Mouse (Mus musculus): ENCODE data around the gene Cdc42bpg. TPM values are rescaled to one million over a fixed set of nuclear protein-coding genes. Genes with fewer than 3 reads are reported as not detected.

The Cdc42bpg gene
- polyA plus RNA-seq, 1 experiment from 2014 or later: 1.0 TPM

DNA sequence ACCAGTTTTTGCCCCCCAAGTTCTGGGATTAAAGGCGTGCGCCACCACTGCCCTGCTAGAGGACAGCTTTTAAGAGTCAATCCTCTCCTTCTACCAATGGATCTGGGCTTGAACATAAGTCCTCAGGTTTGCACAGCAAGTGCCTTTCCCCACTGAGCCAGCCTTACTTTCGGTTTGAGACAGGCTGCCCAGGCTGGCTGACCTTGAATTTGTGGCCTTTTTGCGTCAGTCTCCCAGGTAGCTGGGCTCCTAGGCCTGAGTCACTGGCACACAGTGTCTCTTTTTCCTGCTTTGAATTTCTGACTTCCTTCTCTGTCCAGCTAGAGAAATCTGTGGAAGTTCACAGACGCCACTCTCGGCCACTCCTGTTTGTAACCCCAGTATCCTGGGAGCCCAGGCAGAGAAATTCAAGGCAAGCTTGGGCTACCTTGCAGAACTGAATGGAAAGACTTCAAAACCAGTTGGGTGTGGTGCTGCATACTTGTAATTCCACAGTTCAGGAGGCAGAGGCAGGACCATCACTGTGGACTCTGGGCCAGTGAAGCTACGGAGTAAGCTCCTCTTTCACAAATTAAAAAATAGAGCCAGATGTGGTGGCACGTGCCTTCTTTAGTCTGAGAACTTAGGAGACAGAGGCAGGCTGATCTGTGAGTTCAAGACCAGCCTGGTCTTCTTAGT, 36.3 kb upstream of the Cdc42bpg start:
- no peak for TF ChIP-seq CTCF (IDR thresholded peaks at IDR 0.05; ENCODE audit: low read depth)
- Histone ChIP-seq H3K36me3 (ENCODE audit: insufficient read depth, low read length) (no peaks in the 10 kb centered on the region), H3K27ac (no peak overlapping the region), H3K4me3 (replicated peaks; ENCODE audit: low read depth, low read length) (no peak overlapping the region), H3K4me2 (ENCODE audit: low read length) (no peak overlapping the region), H3K27me3 (ENCODE audit: insufficient read depth, low read length) (no peaks in the 10 kb centered on the region), H3K4me1 (replicated peaks; ENCODE audit: insufficient read depth, low read length) (no peaks in the 10 kb centered on the region), H3K9ac (ENCODE audit: low read depth, low read length) (no peak overlapping the region), H3K9me3 (replicated peaks; ENCODE audit: low read length) (no peaks in the 10 kb centered on the region)
- WGBS: 79% methylated on average over 8 of the region's 8 CpGs
- DNase-seq (ENCODE audit: low spot score) (no peak), ATAC-seq (replicated peaks; ENCODE audit: low FRiP score, low read depth) (no peak)

DNA sequence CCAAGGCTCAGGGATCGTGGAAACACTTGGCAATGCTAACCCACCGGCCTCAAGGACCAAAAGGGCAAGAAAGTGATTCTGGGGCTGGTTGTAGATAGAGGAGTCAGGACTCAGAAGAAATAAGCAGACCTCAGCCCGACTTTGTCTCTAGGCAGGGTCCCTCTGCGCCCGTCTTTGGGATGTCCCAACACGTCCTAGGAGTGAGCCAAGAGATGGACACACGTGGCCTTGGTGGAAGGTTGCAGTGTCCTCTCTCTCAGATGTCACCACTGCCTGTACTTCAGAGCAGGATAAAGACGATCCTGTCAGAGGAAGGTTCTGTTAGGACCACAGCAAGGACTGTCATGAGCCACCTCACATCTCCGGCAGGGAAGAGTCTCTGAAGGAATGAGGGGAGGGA, 35.6 kb upstream of the Cdc42bpg start:
- Histone ChIP-seq H3K36me3 (ENCODE audit: insufficient read depth, low read length) (no peaks in the 10 kb centered on the region), H3K4me3 (replicated peaks; ENCODE audit: low read depth, low read length) (no peak overlapping the region), H3K4me1 (replicated peaks; ENCODE audit: insufficient read depth, low read length) (peaks cover 2% of the 10 kb centered on the region; the same call in 1 of the 2 replicates), H3K27me3 (ENCODE audit: insufficient read depth, low read length) (no peaks in the 10 kb centered on the region), H3K4me2 (ENCODE audit: low read length) (no peak overlapping the region), H3K27ac (peak overlapping the region; percentile 80), H3K9me3 (replicated peaks; ENCODE audit: low read length) (no peaks in the 10 kb centered on the region), H3K9ac (ENCODE audit: low read depth, low read length) (no peak overlapping the region)
- WGBS: 68% methylated on average over 9 of the region's 9 CpGs
- no peak for ATAC-seq (replicated peaks; ENCODE audit: low FRiP score, low read depth)
- DNase-seq (ENCODE audit: low spot score): no peak
- TF ChIP-seq CTCF (IDR thresholded peaks at IDR 0.05; ENCODE audit: low read depth): no peak

DNA sequence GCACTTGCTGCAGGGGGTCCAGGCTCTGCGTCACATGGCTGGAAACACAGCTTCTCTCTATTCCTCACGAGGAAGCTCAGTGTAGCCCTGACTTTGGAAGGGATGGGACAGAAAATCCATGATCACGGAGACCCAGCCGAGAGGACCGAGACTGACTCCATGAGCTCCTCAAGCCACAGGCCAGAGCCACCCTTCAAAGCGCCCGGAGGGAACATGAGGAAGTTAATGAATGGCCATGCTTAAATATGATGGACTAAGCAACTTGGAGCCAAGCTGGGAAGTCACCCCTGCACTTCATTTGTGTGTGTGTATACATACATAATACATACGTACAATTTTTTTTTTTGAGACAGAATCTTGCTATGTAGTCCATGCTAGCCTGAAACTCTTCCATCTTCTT, 35.0 kb upstream of the Cdc42bpg start:
- DNase-seq (ENCODE audit: low spot score) (no peak), ATAC-seq (replicated peaks; ENCODE audit: low FRiP score, low read depth) (no peak)
- TF ChIP-seq CTCF (IDR thresholded peaks at IDR 0.05; ENCODE audit: low read depth): no peak
- H3K9me3 ChIP-seq (replicated peaks; ENCODE audit: low read length): no peaks in the 10 kb centered on the region
- 33% methylated on average over 8 of the region's 8 CpGs for WGBS
- peaks cover 7% of the 10 kb centered on the region; the same call in 1 of the 2 replicates for H3K4me1 ChIP-seq (replicated peaks; ENCODE audit: insufficient read depth, low read length)
- no peak overlapping the region for H3K4me2 ChIP-seq (ENCODE audit: low read length)
- H3K36me3 ChIP-seq (ENCODE audit: insufficient read depth, low read length): no peaks in the 10 kb centered on the region
- peak overlapping the region; percentile 80 for H3K27ac ChIP-seq
- H3K27me3 ChIP-seq (ENCODE audit: insufficient read depth, low read length): no peaks in the 10 kb centered on the region
- no peak overlapping the region for H3K9ac ChIP-seq (ENCODE audit: low read depth, low read length)
- H3K4me3 ChIP-seq (replicated peaks; ENCODE audit: low read depth, low read length): no peak overlapping the region

DNA sequence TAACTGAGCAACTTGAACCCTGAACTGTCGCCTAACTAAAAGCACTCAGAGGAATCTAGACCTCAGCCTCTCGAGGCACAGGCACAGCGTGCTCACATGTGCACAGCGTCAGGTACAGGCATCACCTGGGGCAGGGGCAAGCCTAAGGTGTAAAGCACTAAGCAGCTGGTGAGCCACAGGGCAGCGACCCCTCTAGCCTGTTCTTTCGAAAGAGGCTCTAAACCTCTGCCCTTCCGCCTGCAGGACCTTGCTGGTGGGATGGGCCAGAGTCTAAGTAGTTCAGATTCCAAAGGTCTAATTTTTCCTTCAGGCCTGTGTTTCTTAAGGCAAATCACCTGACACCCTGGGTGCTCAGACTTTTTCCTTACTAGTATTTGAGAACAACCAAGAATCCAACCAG, 34.2 kb upstream of the Cdc42bpg start:
- Histone ChIP-seq H3K4me1 (replicated peaks; ENCODE audit: insufficient read depth, low read length) (peaks cover 8% of the 10 kb centered on the region; the same call in 1 of the 2 replicates), H3K27ac (peak overlapping the region; percentile 15; the same call in 1 of the 2 replicates), H3K9ac (ENCODE audit: low read depth, low read length) (no peak overlapping the region), H3K36me3 (ENCODE audit: insufficient read depth, low read length) (no peaks in the 10 kb centered on the region), H3K9me3 (replicated peaks; ENCODE audit: low read length) (no peaks in the 10 kb centered on the region), H3K27me3 (ENCODE audit: insufficient read depth, low read length) (no peaks in the 10 kb centered on the region), H3K4me2 (ENCODE audit: low read length) (no peak overlapping the region), H3K4me3 (replicated peaks; ENCODE audit: low read depth, low read length) (no peak overlapping the region)
- no peak for DNase-seq (ENCODE audit: low spot score)
- ATAC-seq (replicated peaks; ENCODE audit: low FRiP score, low read depth): 0 out of 2 replicates have a peak, but pooled peaks have one; percentile 3
- 60% methylated on average over 7 of the region's 7 CpGs for WGBS
- TF ChIP-seq CTCF (IDR thresholded peaks at IDR 0.05; ENCODE audit: low read depth): no peak

DNA sequence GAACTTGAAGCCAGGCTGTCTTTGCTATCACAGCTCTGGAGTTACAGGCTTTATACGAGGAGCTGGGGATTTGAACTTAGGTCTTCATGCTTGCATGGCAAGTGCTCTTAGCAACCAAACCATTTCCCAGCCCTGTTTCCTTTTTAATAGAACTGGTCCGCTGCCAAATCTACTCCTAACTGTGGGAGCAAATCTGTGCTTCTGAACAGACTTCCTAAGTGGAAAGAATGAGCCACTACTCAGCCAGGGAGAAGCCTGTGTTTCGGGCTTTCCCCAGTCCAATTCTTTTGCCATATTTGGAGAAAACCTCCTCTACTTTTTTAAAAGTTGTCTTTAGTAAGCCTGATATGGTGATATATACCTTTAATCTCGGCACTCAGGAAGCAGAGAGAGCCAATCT, 33.5 kb upstream of the Cdc42bpg start:
- H3K4me1 ChIP-seq (replicated peaks; ENCODE audit: insufficient read depth, low read length): peaks cover 8% of the 10 kb centered on the region; the same call in 1 of the 2 replicates
- DNase-seq (ENCODE audit: low spot score): no peak
- TF ChIP-seq CTCF (IDR thresholded peaks at IDR 0.05; ENCODE audit: low read depth): no peak
- no peaks in the 10 kb centered on the region for H3K9me3 ChIP-seq (replicated peaks; ENCODE audit: low read length)
- no peak for ATAC-seq (replicated peaks; ENCODE audit: low FRiP score, low read depth)
- H3K27ac ChIP-seq: peak overlapping the region; percentile 15; the same call in 1 of the 2 replicates
- H3K4me3 ChIP-seq (replicated peaks; ENCODE audit: low read depth, low read length): no peak overlapping the region
- 81% methylated on average over 4 of the region's 4 CpGs for WGBS
- no peak overlapping the region for H3K9ac ChIP-seq (ENCODE audit: low read depth, low read length)
- H3K4me2 ChIP-seq (ENCODE audit: low read length): no peak overlapping the region
- no peaks in the 10 kb centered on the region for H3K27me3 ChIP-seq (ENCODE audit: insufficient read depth, low read length)
- H3K36me3 ChIP-seq (ENCODE audit: insufficient read depth, low read length): no peaks in the 10 kb centered on the region

DNA sequence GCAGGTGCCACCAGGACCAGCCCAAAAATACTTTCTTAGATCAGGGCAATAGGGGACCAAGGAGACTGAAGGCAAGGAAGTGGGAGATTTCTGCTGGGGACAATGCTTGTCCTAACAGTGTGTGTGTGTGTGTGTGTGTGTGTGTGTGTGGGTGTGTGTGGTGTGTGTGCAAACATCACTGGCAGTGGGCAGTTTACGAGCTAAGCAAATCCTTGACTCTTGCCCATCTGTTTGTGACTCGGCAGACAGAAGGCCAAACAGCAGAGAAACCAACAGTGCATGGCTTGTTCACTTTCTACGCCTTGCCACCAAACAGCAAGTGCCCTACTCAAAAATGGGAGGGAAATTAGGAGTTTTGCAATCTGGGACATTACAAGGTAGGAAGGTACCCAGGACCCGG, 32.7 kb upstream of the Cdc42bpg start:
- no peak for TF ChIP-seq CTCF (IDR thresholded peaks at IDR 0.05; ENCODE audit: low read depth)
- DNase-seq (ENCODE audit: low spot score) (no peak), ATAC-seq (replicated peaks; ENCODE audit: low FRiP score, low read depth) (no peak)
- no peaks in the 10 kb centered on the region for H3K27me3 ChIP-seq (ENCODE audit: insufficient read depth, low read length)
- no peak overlapping the region for H3K4me3 ChIP-seq (replicated peaks; ENCODE audit: low read depth, low read length)
- H3K9me3 ChIP-seq (replicated peaks; ENCODE audit: low read length): no peaks in the 10 kb centered on the region
- 65% methylated on average over 4 of the region's 4 CpGs for WGBS
- no peaks in the 10 kb centered on the region for H3K36me3 ChIP-seq (ENCODE audit: insufficient read depth, low read length)
- H3K4me1 ChIP-seq (replicated peaks; ENCODE audit: insufficient read depth, low read length): peaks cover 12% of the 10 kb centered on the region
- no peak overlapping the region for H3K9ac ChIP-seq (ENCODE audit: low read depth, low read length)
- H3K27ac ChIP-seq: 0 out of 2 replicates have a peak overlapping the region, but pooled peaks have one; percentile 21
- no peak overlapping the region for H3K4me2 ChIP-seq (ENCODE audit: low read length)
